Mouse (Mus musculus) forebrain, embryonic 13.5 days (tissue): ENCODE measurements around the gene Acap1. TPM values are rescaled to one million over a fixed set of nuclear protein-coding genes. Genes with fewer than 3 reads are reported as not detected.
A peak's percentile ranks its signal among the peaks of the same experiment; 100 is the strongest.

Experiments
- ATAC-seq: fragments of 200-750 bp; cut with Nextera tagmentation; 2 replicates; pipeline ENCODE4 v1.8.0; 2017
- H3K27ac ChIP-seq: fragments of 300-500 bp; sonication (generic); 2 replicates; pipeline ENCODE4 v1.5.1; 2015; ENCODE audit warnings: inconsistent platforms, mild to moderate bottlenecking, moderate library complexity
- H3K27me3 ChIP-seq: fragments of 300-500 bp; sonication (generic); 2 replicates; pipeline ENCODE4 v1.6.1; 2015; ENCODE audit warnings: mild to moderate bottlenecking, inconsistent platforms
- H3K36me3 ChIP-seq: fragments of 300-500 bp; sonication (generic); 2 replicates; pipeline ENCODE4 v1.6.1; 2015; ENCODE audit warnings: mild to moderate bottlenecking, inconsistent platforms; ENCODE audit not compliant: poor library complexity, severe bottlenecking
- H3K4me1 ChIP-seq: fragments of 300-500 bp; sonication (generic); 2 replicates; pipeline ENCODE4 v1.6.1; 2015; ENCODE audit warnings: inconsistent platforms
- H3K4me2 ChIP-seq: fragments of 300-500 bp; sonication (generic); 2 replicates; pipeline ENCODE4 v1.6.1; 2015; ENCODE audit warnings: inconsistent platforms, mild to moderate bottlenecking, moderate library complexity
- H3K4me3 ChIP-seq: fragments of 300-500 bp; sonication (generic); 2 replicates; pipeline ENCODE4 v1.5.1; 2015; ENCODE audit warnings: mild to moderate bottlenecking, inconsistent platforms
- H3K9ac ChIP-seq: fragments of 300-500 bp; sonication (generic); 2 replicates; pipeline ENCODE4 v1.6.1; 2015; ENCODE audit warnings: mild to moderate bottlenecking, inconsistent platforms
- H3K9me3 ChIP-seq: fragments of 300-500 bp; sonication (generic); replicated peaks from 2 replicates; pipeline ENCODE4 v1.6.1; 2016; ENCODE audit warnings: inconsistent platforms
- WGBS: fragments of 180-500 bp; shearing (Covaris S2); methylation state at CpG from one replicate; pipeline ENCODE4 v1.1.7; 2015; 5-methylcytosine and 5-hydroxymethylcytosine counted together
- polyA plus RNA-seq: library from polyadenylated mRNA; unstranded; fragments of >200 nt; fragmentation: Nextera tagmentation; extraction: Ambion mirVana; gene quantifications from 2 replicates; pipeline ENCODE4 v1.2.1, GENCODE M21; 2015

Gene Acap1
- polyA plus RNA-seq, 1 experiment from 2014 or later: 0.28 TPM

- Histone ChIP-seq H3K4me1 (no peaks in the 10 kb centered on the region), H3K27me3 (no peaks in the 10 kb centered on the region), H3K27ac (no peak overlapping the region), H3K36me3 (no peaks in the 10 kb centered on the region), H3K9me3 (no peaks in the 10 kb centered on the region), H3K4me3 (no peak overlapping the region), H3K4me2 (no peak overlapping the region), H3K9ac (no peak overlapping the region)
- WGBS: 70% methylated on average over 4 of the region's 4 CpGs
- ATAC-seq: no peak
Measured at GRCm38 (mm10) chr11:69891482-69891881, 3.9 kb downstream of the Acap1 start.

- Histone ChIP-seq H3K27ac (no peak overlapping the region), H3K4me2 (no peak overlapping the region), H3K9me3 (no peaks in the 10 kb centered on the region), H3K27me3 (peaks cover 8% of the 10 kb centered on the region), H3K9ac (no peak overlapping the region), H3K4me3 (no peak overlapping the region), H3K4me1 (no peaks in the 10 kb centered on the region), H3K36me3 (no peaks in the 10 kb centered on the region)
- 74% methylated on average over 8 of the region's 8 CpGs for WGBS
- ATAC-seq: no peak
Measured at GRCm38 (mm10) chr11:69886907-69887635, 8.3 kb downstream of the Acap1 start.

- Histone ChIP-seq H3K9ac (no peak overlapping the region; the same call in 1 of the 2 replicates), H3K27ac (no peak overlapping the region), H3K4me2 (no peak overlapping the region), H3K4me1 (peaks cover 18% of the 10 kb centered on the region), H3K36me3 (no peaks in the 10 kb centered on the region), H3K27me3 (peaks cover 31% of the 10 kb centered on the region), H3K9me3 (no peaks in the 10 kb centered on the region), H3K4me3 (no peak overlapping the region)
- ATAC-seq: no peak
- 88% methylated on average over 8 of the region's 8 CpGs for WGBS
Measured at GRCm38 (mm10) chr11:69884663-69885062, 10.7 kb downstream of the Acap1 start.

- Histone ChIP-seq H3K36me3 (no peaks in the 10 kb centered on the region), H3K9me3 (no peaks in the 10 kb centered on the region), H3K9ac (no peak overlapping the region), H3K27ac (no peak overlapping the region), H3K4me3 (no peak overlapping the region), H3K27me3 (peaks cover 35% of the 10 kb centered on the region), H3K4me2 (no peak overlapping the region), H3K4me1 (peaks cover 18% of the 10 kb centered on the region)
- ATAC-seq: no peak
- 91% methylated on average over 9 of the region's 9 CpGs for WGBS
Measured at GRCm38 (mm10) chr11:69884240-69884639, 11.1 kb downstream of the Acap1 start.

- Histone ChIP-seq H3K4me3 (no peak overlapping the region), H3K9ac (no peak overlapping the region), H3K4me2 (no peak overlapping the region), H3K9me3 (no peaks in the 10 kb centered on the region), H3K27ac (no peak overlapping the region), H3K4me1 (peaks cover 18% of the 10 kb centered on the region), H3K27me3 (peaks cover 39% of the 10 kb centered on the region), H3K36me3 (no peaks in the 10 kb centered on the region)
- no peak for ATAC-seq
- WGBS: 90% methylated on average over 8 of the region's 8 CpGs
Measured at GRCm38 (mm10) chr11:69883527-69884151, 11.7 kb downstream of the Acap1 start.

GRCm38 (mm10) chr11:69883066-69883465, 12.3 kb downstream of the Acap1 start:
- no peak for ATAC-seq
- Histone ChIP-seq H3K27ac (no peak overlapping the region), H3K36me3 (no peaks in the 10 kb centered on the region), H3K27me3 (peaks cover 39% of the 10 kb centered on the region), H3K9me3 (no peaks in the 10 kb centered on the region), H3K9ac (no peak overlapping the region), H3K4me3 (no peak overlapping the region), H3K4me2 (no peak overlapping the region), H3K4me1 (peaks cover 18% of the 10 kb centered on the region)
- WGBS: 63% methylated on average over 4 of the region's 4 CpGs

GRCm38 (mm10) chr11:69881787-69882670, 13.3 kb downstream of the Acap1 start:
- 56% methylated on average over 21 of the region's 21 CpGs for WGBS
- no peak overlapping the region for H3K9ac ChIP-seq

GRCm38 (mm10) chr11:69880853-69881603, 14.3 kb downstream of the Acap1 start, which contains the start of gene Kctd11:
TSS of gene Kctd11 (minus strand) at chr11:69881406.
- Histone ChIP-seq H3K27ac (no peak within 1 kb of the TSS), H3K9ac (peak within 1 kb of the TSS; percentile 58)

More at GRCm38 (mm10) chr11:69881787-69882670, 13.3 kb downstream of the Acap1 start:
- H3K9me3 ChIP-seq: no peaks in the 10 kb centered on the region
- H3K27me3 ChIP-seq: peaks cover 39% of the 10 kb centered on the region
- no peak for ATAC-seq
- peaks cover 25% of the 10 kb centered on the region for H3K4me1 ChIP-seq
- peak overlapping the region; percentile 43 for H3K4me3 ChIP-seq
- H3K27ac ChIP-seq: no peak overlapping the region
- no peaks in the 10 kb centered on the region for H3K36me3 ChIP-seq
- peak overlapping the region; percentile 67 for H3K4me2 ChIP-seq

GRCm38 (mm10) chr11:69880506-69880852, 14.9 kb downstream of the Acap1 start:
- peak; percentile 36 for ATAC-seq
- Histone ChIP-seq H3K4me2 (peak overlapping the region; percentile 67), H3K27me3 (peaks cover 39% of the 10 kb centered on the region), H3K9ac (peak overlapping the region; percentile 58), H3K4me3 (peak overlapping the region; percentile 43), H3K9me3 (no peaks in the 10 kb centered on the region), H3K27ac (no peak overlapping the region), H3K36me3 (no peaks in the 10 kb centered on the region), H3K4me1 (peaks cover 26% of the 10 kb centered on the region)
- WGBS: under 1% methylated on average over 18 of the region's 18 CpGs

More at GRCm38 (mm10) chr11:69880853-69881603, 14.3 kb downstream of the Acap1 start, which contains the start of gene Kctd11:
- Histone ChIP-seq H3K4me2 (peak within 1 kb of the TSS; percentile 67), H3K9me3 (no peaks in the 10 kb centered on the region), H3K27me3 (peaks cover 39% of the 10 kb centered on the region), H3K4me3 (peak within 1 kb of the TSS; percentile 43), H3K4me1 (peaks cover 26% of the 10 kb centered on the region), H3K36me3 (no peaks in the 10 kb centered on the region)
- peak; percentile 77 for ATAC-seq
- under 1% methylated on average over 38 of the region's 46 CpGs for WGBS

GRCm38 (mm10) chr11:69879711-69880110, 15.6 kb downstream of the Acap1 start:
- Histone ChIP-seq H3K4me3 (no peak overlapping the region), H3K27me3 (peaks cover 39% of the 10 kb centered on the region), H3K9me3 (no peaks in the 10 kb centered on the region), H3K36me3 (no peaks in the 10 kb centered on the region), H3K4me1 (peaks cover 26% of the 10 kb centered on the region), H3K9ac (peak overlapping the region; percentile 58; the same call in 1 of the 2 replicates), H3K4me2 (peak overlapping the region; percentile 67), H3K27ac (no peak overlapping the region)
- WGBS: 62% methylated on average over 15 of the region's 15 CpGs
- ATAC-seq: no peak

- no peak overlapping the region for H3K9ac ChIP-seq
- no peaks in the 10 kb centered on the region for H3K36me3 ChIP-seq
- WGBS: 88% methylated on average over 6 of the region's 6 CpGs
- H3K27me3 ChIP-seq: peaks cover 39% of the 10 kb centered on the region
- peaks cover 26% of the 10 kb centered on the region for H3K4me1 ChIP-seq
- H3K27ac ChIP-seq: no peak overlapping the region
- no peak overlapping the region for H3K4me3 ChIP-seq
- no peak for ATAC-seq
- no peaks in the 10 kb centered on the region for H3K9me3 ChIP-seq
- H3K4me2 ChIP-seq: no peak overlapping the region
Measured at GRCm38 (mm10) chr11:69878952-69879351, 16.4 kb downstream of the Acap1 start.
